Mouse (Mus musculus): ENCODE data around the gene Igsf11. TPM values are rescaled to one million over a fixed set of nuclear protein-coding genes. Genes with fewer than 3 reads are reported as not detected.

The Igsf11 gene
- polyA plus RNA-seq, 1 experiment from 2014 or later = 5.0 TPM

DNA sequence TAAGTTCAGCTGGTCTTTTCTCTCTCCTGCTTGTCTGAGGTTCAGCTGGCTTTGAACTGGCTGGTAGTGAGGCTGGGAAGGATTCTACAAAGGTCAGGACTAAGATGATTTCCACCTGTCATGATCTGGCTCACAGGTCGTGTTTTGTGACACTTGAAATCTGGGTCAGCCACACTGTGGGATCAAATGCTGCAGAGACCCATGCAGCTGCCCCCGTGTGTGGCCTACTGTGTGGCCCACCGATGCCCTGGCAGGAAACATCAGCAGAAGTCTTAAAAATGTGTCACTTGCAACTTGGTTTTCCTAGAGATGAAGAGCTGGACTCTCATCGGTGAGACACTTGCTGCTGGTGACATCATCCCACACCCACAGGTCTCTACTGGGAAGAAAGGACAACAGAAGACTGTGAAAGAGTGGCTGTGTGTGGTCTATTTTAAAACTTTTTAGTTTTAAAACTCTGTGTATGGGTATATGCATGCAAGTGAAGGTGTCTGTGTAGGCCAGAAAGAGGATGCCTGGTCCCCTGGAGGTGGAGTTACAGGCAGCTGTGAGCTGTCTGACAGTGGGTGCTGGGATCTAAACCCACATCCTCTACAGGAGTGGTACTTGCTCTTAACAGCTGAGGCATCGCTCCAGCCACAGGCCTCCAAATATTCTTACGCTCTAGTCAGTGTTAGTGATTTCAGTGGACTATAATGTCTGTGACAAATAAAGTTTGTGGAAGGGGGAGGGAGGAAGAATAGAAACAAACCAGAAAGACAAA lies 106.2 kb downstream of the Igsf11 start:
- Histone ChIP-seq H3K4me3 (no peak overlapping the region), H3K4me2 (replicated peaks) (no peak overlapping the region), H3K27ac (no peak overlapping the region), H3K27me3 (no peaks in the 10 kb centered on the region), H3K36me3 (no peaks in the 10 kb centered on the region), H3K9ac (no peak overlapping the region), H3K9me3 (replicated peaks) (no peaks in the 10 kb centered on the region), H3K4me1 (no peaks in the 10 kb centered on the region)
- WGBS = 83% methylated on average over 6 of the region's 6 CpGs
- no peak for ATAC-seq (ENCODE audit: low FRiP score)

DNA sequence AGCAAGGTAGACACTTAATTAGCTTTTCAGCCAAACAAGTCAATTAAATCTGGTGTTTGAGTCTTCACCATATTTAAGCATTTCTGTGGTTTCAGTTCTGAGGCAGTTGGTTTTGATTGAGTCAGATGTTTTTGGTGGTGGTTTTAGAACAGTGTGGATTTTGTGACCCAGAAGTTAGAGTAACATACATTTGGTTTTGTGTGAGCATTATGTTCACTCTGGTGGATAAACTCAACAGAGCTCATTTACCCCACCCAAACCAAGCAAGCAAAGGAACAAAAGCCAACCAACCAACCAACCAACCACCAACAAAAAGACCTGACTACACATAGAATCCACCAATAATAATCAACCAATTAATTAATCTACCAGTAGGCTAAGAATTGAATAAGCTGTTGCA lies 106.8 kb downstream of the Igsf11 start:
- Histone ChIP-seq H3K4me2 (replicated peaks) (no peak overlapping the region), H3K4me1 (no peaks in the 10 kb centered on the region), H3K27me3 (no peaks in the 10 kb centered on the region), H3K27ac (no peak overlapping the region), H3K4me3 (no peak overlapping the region), H3K9me3 (replicated peaks) (no peaks in the 10 kb centered on the region), H3K36me3 (no peaks in the 10 kb centered on the region), H3K9ac (no peak overlapping the region)
- no peak for ATAC-seq (ENCODE audit: low FRiP score)

DNA sequence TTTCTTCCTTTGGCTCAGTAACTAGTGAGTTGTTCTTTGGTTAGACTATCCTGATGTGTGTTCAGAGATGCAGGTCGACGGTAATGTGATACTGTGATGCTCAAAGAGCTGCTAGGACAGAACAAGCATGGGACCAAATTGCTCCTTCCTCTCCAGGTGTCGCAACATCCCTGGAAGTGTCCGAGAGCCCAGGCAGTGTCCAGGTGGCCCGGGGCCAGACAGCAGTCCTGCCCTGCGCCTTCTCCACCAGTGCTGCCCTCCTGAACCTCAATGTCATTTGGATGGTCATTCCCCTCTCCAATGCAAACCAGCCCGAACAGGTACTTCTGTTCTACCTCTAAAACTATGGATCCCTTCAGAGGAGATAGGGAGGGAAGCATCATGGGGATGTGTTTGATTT lies 114.5 kb downstream of the Igsf11 start:
- Histone ChIP-seq H3K36me3 (no peaks in the 10 kb centered on the region), H3K9ac (no peak overlapping the region), H3K27me3 (no peaks in the 10 kb centered on the region), H3K9me3 (replicated peaks) (no peaks in the 10 kb centered on the region), H3K4me2 (replicated peaks) (no peak overlapping the region), H3K4me3 (no peak overlapping the region), H3K27ac (no peak overlapping the region), H3K4me1 (no peaks in the 10 kb centered on the region)
- 93% methylated on average over 7 of the region's 7 CpGs for WGBS
- no peak for ATAC-seq (ENCODE audit: low FRiP score)

DNA sequence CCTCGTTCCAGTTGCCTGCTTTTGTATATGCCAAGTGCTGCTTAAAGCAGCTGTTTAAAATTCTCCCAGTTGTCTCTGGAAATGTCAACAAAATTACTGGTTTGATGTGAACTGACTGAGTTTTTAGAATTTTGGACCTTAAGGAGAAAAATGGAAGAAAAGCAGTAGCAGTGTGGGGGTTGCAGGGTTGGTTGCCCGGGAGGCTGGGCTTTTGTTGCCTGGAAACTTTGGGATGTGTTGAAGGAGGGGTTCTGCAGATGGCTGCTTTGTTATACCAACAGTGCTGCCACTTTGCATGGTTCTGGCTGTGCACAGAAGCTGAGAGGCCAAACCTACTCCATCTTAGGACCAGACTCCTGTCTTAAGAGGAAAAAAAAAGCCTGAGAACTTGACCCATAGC lies 127.0 kb downstream of the Igsf11 start:
- Histone ChIP-seq H3K4me2 (replicated peaks) (no peak overlapping the region), H3K9ac (no peak overlapping the region), H3K4me3 (no peak overlapping the region), H3K27me3 (no peaks in the 10 kb centered on the region), H3K36me3 (no peaks in the 10 kb centered on the region), H3K4me1 (peaks cover 10% of the 10 kb centered on the region), H3K27ac (0 out of 2 replicates have a peak overlapping the region, but pooled peaks have one; percentile 35), H3K9me3 (replicated peaks) (no peaks in the 10 kb centered on the region)
- peak; percentile 67 for ATAC-seq (ENCODE audit: low FRiP score)
- WGBS = 33% methylated on average over 2 of the region's 2 CpGs

DNA sequence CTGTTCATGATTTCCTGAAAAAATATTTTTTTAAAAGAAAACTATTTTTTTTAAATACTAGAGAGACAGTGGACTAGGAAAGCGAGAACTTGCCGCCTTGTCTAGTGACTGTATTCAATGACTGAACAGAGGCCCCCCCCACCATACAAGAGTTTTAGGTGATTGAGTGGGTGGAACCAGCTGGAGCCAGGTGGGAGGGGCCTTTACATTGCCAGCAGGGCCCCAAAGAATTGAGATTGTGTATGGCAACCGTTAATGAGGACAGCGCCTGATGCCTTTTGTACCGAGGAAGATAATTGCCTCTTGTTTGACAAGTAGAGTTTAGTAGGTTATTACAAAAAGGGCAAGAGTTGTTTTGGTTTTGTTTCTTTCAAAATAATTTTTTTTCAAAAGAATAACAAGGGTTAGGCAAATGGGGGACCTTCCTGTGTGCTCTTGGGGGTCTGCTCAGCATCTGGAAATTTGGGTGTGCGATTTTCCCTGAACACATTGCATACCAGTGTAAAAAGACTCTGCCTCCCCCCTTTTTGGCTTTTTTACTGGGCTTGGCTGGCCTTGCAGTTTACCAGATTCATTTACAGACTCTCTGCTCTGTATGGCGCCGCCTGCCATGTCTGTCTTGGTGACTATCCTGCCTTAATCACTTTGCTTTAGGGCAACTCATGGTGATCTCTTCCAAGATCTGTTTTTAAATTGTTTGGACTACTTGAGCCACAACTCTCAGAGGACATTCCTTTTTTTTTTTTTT lies 133.7 kb downstream of the Igsf11 start:
- Histone ChIP-seq H3K27me3 (no peaks in the 10 kb centered on the region), H3K36me3 (no peaks in the 10 kb centered on the region), H3K4me3 (no peak overlapping the region), H3K4me2 (replicated peaks) (no peak overlapping the region), H3K27ac (no peak overlapping the region), H3K9me3 (replicated peaks) (no peaks in the 10 kb centered on the region), H3K9ac (no peak overlapping the region), H3K4me1 (peaks cover 4% of the 10 kb centered on the region; the same call in 1 of the 2 replicates)
- peak; percentile 80 for ATAC-seq (ENCODE audit: low FRiP score)
- WGBS = 59% methylated on average over 8 of the region's 8 CpGs

DNA sequence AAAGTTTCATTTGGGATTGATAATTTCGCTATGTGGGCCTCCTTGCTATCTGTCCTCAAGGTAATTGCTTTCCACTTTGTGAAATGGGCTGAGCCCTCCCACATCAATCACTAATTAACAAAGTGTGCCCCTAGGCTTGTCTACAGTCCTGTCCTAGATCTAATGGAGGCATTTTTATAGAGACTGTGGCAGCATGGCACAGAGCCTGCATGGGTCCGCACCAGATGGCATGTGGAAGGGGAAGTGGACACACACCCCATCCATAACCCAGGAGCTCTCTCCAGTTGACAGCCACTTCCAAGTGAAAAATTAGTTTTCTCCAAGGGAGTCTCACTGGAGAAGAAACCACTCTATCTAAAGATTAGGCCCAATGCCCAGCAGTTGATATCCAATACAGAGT lies 138.9 kb downstream of the Igsf11 start:
- no peaks in the 10 kb centered on the region for H3K36me3 ChIP-seq
- WGBS = 81% methylated on average over 2 of the region's 2 CpGs
- peak; percentile 78; the same call in 1 of the 2 replicates for ATAC-seq (ENCODE audit: low FRiP score)
- no peak overlapping the region for H3K4me2 ChIP-seq (replicated peaks)
- H3K9ac ChIP-seq = no peak overlapping the region
- no peaks in the 10 kb centered on the region for H3K4me1 ChIP-seq
- no peaks in the 10 kb centered on the region for H3K9me3 ChIP-seq (replicated peaks)
- no peak overlapping the region for H3K4me3 ChIP-seq
- no peak overlapping the region for H3K27ac ChIP-seq
- H3K27me3 ChIP-seq = no peaks in the 10 kb centered on the region

DNA sequence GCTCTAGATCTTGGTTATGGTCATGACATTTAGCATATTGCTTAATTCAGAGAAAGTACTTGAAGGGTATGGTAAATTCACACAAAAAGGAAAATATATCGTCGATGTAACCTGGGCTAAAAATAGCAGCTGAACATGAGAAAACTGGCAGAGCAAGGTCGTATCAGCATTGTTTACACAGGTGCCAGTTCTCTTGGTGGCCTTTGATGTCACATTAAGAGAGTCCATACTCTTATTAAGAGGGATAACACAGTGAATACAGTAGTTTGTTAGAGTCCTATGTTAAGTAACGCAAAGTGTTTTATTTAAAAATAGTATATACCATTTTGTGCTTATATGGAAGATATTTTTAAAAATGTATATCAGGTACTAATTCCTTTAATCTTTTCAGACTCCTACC lies 144.8 kb downstream of the Igsf11 start:
- Histone ChIP-seq H3K4me3 (no peak overlapping the region), H3K27me3 (no peaks in the 10 kb centered on the region), H3K9ac (no peak overlapping the region), H3K4me1 (0 out of 2 replicates have a peak, but pooled peaks cover 2% of the 10 kb centered on the region), H3K36me3 (no peaks in the 10 kb centered on the region), H3K27ac (no peak overlapping the region), H3K9me3 (replicated peaks) (no peaks in the 10 kb centered on the region), H3K4me2 (replicated peaks) (no peak overlapping the region)
- WGBS = 74% methylated on average over 4 of the region's 4 CpGs
- no peak for ATAC-seq (ENCODE audit: low FRiP score)

DNA sequence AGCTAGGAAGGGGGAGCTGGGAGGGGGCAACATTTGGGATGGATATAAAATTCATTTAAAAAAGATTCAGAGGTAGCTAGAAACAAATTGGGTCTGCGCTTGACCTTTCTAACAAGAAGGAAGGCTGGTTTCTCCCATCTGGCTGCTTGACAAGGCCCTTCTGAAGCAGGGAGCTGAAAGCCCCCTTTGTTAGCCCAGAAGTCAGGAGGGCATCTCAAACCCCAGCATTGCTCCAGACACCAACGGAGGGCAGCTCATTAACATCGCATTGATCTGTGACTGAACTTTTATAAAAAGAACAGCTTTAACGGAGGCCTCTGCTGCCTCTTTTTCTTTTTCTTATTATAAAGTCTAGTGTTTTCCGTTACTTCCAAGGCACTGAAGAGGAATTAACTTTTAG lies 151.9 kb downstream of the Igsf11 start:
- Histone ChIP-seq H3K27me3 (peaks cover 3% of the 10 kb centered on the region; the same call in 1 of the 2 replicates), H3K4me3 (no peak overlapping the region), H3K36me3 (no peaks in the 10 kb centered on the region), H3K27ac (no peak overlapping the region), H3K9ac (no peak overlapping the region), H3K4me1 (peaks cover 14% of the 10 kb centered on the region), H3K4me2 (replicated peaks) (no peak overlapping the region), H3K9me3 (replicated peaks) (no peaks in the 10 kb centered on the region)
- ATAC-seq (ENCODE audit: low FRiP score) = no peak
- WGBS = 23% methylated on average over 5 of the region's 5 CpGs

DNA sequence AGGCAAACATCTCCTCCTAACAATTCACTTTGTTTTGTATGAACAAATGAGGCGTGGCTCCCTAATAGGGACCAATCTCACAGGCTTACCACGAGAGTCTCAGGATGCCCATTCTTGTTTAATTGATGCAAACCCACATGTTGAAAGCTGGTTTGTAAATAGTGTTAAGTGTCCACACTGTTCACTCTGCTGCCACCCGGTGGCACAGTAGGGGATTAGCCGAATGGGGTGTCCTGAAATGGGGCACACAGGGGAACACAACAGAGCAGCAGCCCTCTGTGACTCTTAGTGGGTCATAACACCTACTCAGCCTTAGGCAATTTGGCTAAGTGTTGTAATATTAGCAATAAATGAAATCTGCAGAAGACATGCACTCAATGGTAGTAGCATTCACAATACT lies 156.4 kb downstream of the Igsf11 start:
- H3K9me3 ChIP-seq (replicated peaks) = no peaks in the 10 kb centered on the region
- ATAC-seq (ENCODE audit: low FRiP score) = peak; percentile 69
- H3K27ac ChIP-seq = no peak overlapping the region
- no peak overlapping the region for H3K4me2 ChIP-seq (replicated peaks)
- no peaks in the 10 kb centered on the region for H3K36me3 ChIP-seq
- 6% methylated on average over 4 of the region's 4 CpGs for WGBS
- peaks cover 11% of the 10 kb centered on the region for H3K4me1 ChIP-seq
- no peak overlapping the region for H3K9ac ChIP-seq
- H3K4me3 ChIP-seq = no peak overlapping the region
- H3K27me3 ChIP-seq = peaks cover 8% of the 10 kb centered on the region

DNA sequence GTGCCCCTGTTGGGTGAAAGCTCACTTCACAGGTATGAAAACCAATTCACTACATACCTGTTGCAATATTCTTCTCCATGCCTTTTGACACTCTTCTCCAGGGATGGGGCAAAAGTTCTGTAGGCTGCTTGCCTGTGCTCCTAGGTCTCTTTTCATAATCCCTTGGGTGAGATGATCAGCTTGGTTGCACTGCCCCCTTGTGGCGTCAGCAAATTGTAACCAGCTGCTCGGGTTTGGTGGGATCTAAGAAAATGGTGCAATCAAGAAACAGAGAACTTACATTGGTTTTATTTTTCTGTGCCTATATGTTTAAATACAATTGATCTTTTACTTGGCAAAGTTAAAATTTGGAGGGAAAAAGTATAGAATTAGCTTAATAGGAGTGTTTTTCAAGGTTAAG lies 160.5 kb downstream of the Igsf11 start:
- H3K4me1 ChIP-seq = no peaks in the 10 kb centered on the region
- H3K27me3 ChIP-seq = peaks cover 8% of the 10 kb centered on the region
- no peak overlapping the region for H3K9ac ChIP-seq
- H3K27ac ChIP-seq = no peak overlapping the region
- H3K9me3 ChIP-seq (replicated peaks) = no peaks in the 10 kb centered on the region
- ATAC-seq (ENCODE audit: low FRiP score) = no peak
- WGBS = 1% methylated on average over 2 of the region's 2 CpGs
- H3K36me3 ChIP-seq = no peaks in the 10 kb centered on the region
- H3K4me3 ChIP-seq = no peak overlapping the region
- H3K4me2 ChIP-seq (replicated peaks) = no peak overlapping the region

DNA sequence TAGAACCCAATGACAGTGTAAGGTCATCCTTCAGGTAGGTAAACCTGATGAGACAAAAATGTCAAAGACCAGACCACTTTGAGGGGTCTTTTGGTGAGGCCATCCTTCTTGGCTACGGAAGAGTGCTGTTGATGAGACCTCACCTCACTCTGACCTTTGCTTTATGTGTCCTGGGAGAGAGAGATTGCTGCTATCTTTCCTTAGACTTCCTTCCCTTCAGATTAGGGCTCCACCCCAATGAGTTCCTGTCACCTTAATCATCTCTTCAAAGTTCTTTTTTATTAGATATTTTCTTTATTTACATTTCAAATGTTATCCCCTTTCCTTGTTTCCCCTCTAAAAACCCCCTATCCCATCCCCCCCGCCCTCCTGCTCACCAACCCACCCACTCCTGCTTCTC lies 161.3 kb downstream of the Igsf11 start:
- H3K4me1 ChIP-seq = no peaks in the 10 kb centered on the region
- no peak for ATAC-seq (ENCODE audit: low FRiP score)

DNA sequence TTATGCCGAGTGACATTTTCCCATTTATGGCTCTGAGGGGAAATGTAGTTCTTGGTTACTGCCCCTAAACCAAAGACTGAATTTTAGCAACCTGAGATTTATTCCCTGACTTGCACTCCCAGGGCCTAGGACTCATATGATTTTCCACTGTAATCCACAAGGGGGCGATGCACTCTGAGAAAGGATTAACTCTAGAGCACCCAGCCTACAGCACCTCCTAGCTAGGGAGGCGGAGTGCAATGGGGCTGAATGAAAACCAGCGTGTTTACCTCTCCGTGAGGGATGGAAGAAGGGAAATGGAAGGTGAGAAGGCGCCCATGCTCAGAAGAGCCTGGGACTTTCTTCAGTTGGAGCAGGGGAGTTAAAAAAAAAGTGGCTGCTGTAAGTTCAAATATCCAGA lies 163.6 kb downstream of the Igsf11 start:
- Histone ChIP-seq H3K9me3 (replicated peaks) (no peaks in the 10 kb centered on the region), H3K27me3 (peaks cover 5% of the 10 kb centered on the region; the same call in 1 of the 2 replicates), H3K27ac (no peak overlapping the region), H3K36me3 (no peaks in the 10 kb centered on the region), H3K9ac (no peak overlapping the region), H3K4me1 (no peaks in the 10 kb centered on the region), H3K4me2 (replicated peaks) (no peak overlapping the region), H3K4me3 (no peak overlapping the region)
- WGBS = 24% methylated on average over 6 of the region's 6 CpGs
- ATAC-seq (ENCODE audit: low FRiP score) = 0 out of 2 replicates have a peak, but pooled peaks have one; percentile 26

More for the DNA sequence above, 161.3 kb downstream of the Igsf11 start:
- Histone ChIP-seq H3K36me3 (no peaks in the 10 kb centered on the region), H3K27ac (no peak overlapping the region), H3K9ac (no peak overlapping the region), H3K4me2 (replicated peaks) (no peak overlapping the region), H3K27me3 (peaks cover 5% of the 10 kb centered on the region; the same call in 1 of the 2 replicates), H3K4me3 (no peak overlapping the region), H3K9me3 (replicated peaks) (no peaks in the 10 kb centered on the region)
- 82% methylated on average over 2 of the region's 2 CpGs for WGBS

All from hindbrain, embryonic 12.5 days (tissue).